ENCODE assay signal across 9 mouse cellular contexts in genomic region chr9:14750901-14751502, GRCm38 (mm10). TPM values are rescaled to one million over a fixed set of nuclear protein-coding genes. Genes with fewer than 3 reads are reported as not detected.
DNase-seq lines count a peak whose midpoint lies in the region; ATAC-seq and TF ChIP-seq lines count a peak whose summit lies in the region.
"Had no signal": no experiment of that assay in that cellular context is flagged by ENCODE, and none has a peak within 500 bp of the region (broad histone marks: within the 10 kb centered on the region; RNA-seq: fewer than 3 reads in every experiment).

No protein-coding gene starts in this region.

- no peak for TF ChIP-seq CTCF in liver, adult 2 months (IDR thresholded peaks at IDR 0.05; ENCODE audit: low read depth, low read length)

- peaks cover 6% of the 10 kb centered on the region for H3K27me3 ChIP-seq in liver, adult 2 months (ENCODE audit: control insufficient read depth, insufficient read depth, low read length)
- H3K27me3 ChIP-seq in embryonic facial prominence, embryonic 14.5 days (replicated peaks; ENCODE audit: control insufficient read depth, insufficient read depth, low read length): peaks cover 6% of the 10 kb centered on the region; the same call in 1 of the 2 replicates
- no peaks in the 10 kb centered on the region for H3K27me3 ChIP-seq in hindbrain, embryonic 16.5 days (replicated peaks; ENCODE audit: control insufficient read depth, insufficient read depth, low read length)

- H3K9ac ChIP-seq in liver, adult 2 months (ENCODE audit: low read depth, low read length): no peak overlapping the region
- H3K9ac ChIP-seq in embryonic facial prominence, embryonic 14.5 days (ENCODE audit: low read depth, low read length): peak overlapping the region; percentile 73
- peak overlapping the region; percentile 70 for H3K9ac ChIP-seq in hindbrain, embryonic 16.5 days (ENCODE audit: low read depth, low read length)

- peak overlapping the region; percentile 63; the same call in 1 of the 2 replicates for H3K4me3 ChIP-seq in liver, adult 2 months (ENCODE audit: insufficient read depth, low read depth, low read length)
- peak overlapping the region; percentile 57 for H3K4me3 ChIP-seq in embryonic facial prominence, embryonic 14.5 days (ENCODE audit: low read depth, low read length)
- peak overlapping the region; percentile 58 for H3K4me3 ChIP-seq in hindbrain, embryonic 16.5 days (ENCODE audit: low read length)

- peak overlapping the region; percentile 91 for H3K4me2 ChIP-seq in embryonic facial prominence, embryonic 14.5 days (ENCODE audit: low read depth, low read length)
- H3K4me2 ChIP-seq in hindbrain, embryonic 16.5 days (ENCODE audit: low read length): peak overlapping the region; percentile 98

- DNase-seq in liver, adult 2 months (ENCODE audit: extremely low read depth, low read depth, low spot score): no peak
- DNase-seq in liver: no peak
- DNase-seq in embryonic facial prominence, embryonic 14.5 days (ENCODE audit: low spot score): no peak
- DNase-seq in yolk sac, embryonic 10.5 days (ENCODE audit: low spot score): no peak
- DNase-seq in left cerebral cortex, postnatal 4 days: no peak
- no peak for DNase-seq in cerebellum, adult 18-20 months

- no peaks in the 10 kb centered on the region for H3K79me2 ChIP-seq in liver, adult 2 months (ENCODE audit: control insufficient read depth, insufficient read depth, low read length)

- ATAC-seq in embryonic facial prominence, embryonic 14.5 days (ENCODE audit: low read depth): no peak
- peak; percentile 31 for ATAC-seq in hindbrain, embryonic 16.5 days
- ATAC-seq in megakaryocyte progenitor cell, adult 5-6 weeks (replicated peaks; ENCODE audit: poor library complexity): 0 out of 2 replicates have a peak, but pooled peaks have one; percentile 2

- no peaks in the 10 kb centered on the region for H3K9me3 ChIP-seq in embryonic facial prominence, embryonic 14.5 days (ENCODE audit: control insufficient read depth, low read length)
- H3K9me3 ChIP-seq in hindbrain, embryonic 16.5 days (ENCODE audit: control insufficient read depth, low read length): no peaks in the 10 kb centered on the region

- intact Hi-C loops in left cerebral cortex, postnatal 4 days (cut with DNase I): no loop called here

- H3K4me1 ChIP-seq in liver, adult 2 months (ENCODE audit: control insufficient read depth, insufficient read depth, low read length): no peaks in the 10 kb centered on the region
- H3K4me1 ChIP-seq in embryonic facial prominence, embryonic 14.5 days (ENCODE audit: control insufficient read depth, insufficient read depth, low read length): peaks cover 3% of the 10 kb centered on the region
- H3K4me1 ChIP-seq in hindbrain, embryonic 16.5 days (ENCODE audit: control insufficient read depth, insufficient read depth, low read depth, low read length): peaks cover 5% of the 10 kb centered on the region; the same call in 1 of the 2 replicates

- TF ChIP-seq POLR2A in liver, adult 2 months (IDR thresholded peaks at IDR 0.05; ENCODE audit: extremely low read depth, insufficient read depth, low read length): no peak

- 67% methylated on average over 42 of the region's 42 CpGs for WGBS in liver, adult 2 months
- WGBS in embryonic facial prominence, embryonic 14.5 days: 58% methylated on average over 42 of the region's 42 CpGs
- 53% methylated on average over 42 of the region's 42 CpGs for WGBS in hindbrain, embryonic 16.5 days

- H3K36me3 ChIP-seq in liver, adult 2 months (ENCODE audit: control insufficient read depth, insufficient read depth, low read length): no peaks in the 10 kb centered on the region
- no peaks in the 10 kb centered on the region for H3K36me3 ChIP-seq in embryonic facial prominence, embryonic 14.5 days (ENCODE audit: control insufficient read depth, insufficient read depth, low read length)
- no peaks in the 10 kb centered on the region for H3K36me3 ChIP-seq in hindbrain, embryonic 16.5 days (ENCODE audit: control insufficient read depth, insufficient read depth, low read length)

- H3K27ac ChIP-seq in liver, adult 2 months (replicated peaks; ENCODE audit: insufficient read depth, low read depth, low read length): no peak overlapping the region
- no peak overlapping the region for H3K27ac ChIP-seq in embryonic facial prominence, embryonic 14.5 days (replicated peaks; ENCODE audit: low read depth, low read length)
- H3K27ac ChIP-seq in hindbrain, embryonic 16.5 days (ENCODE audit: low read depth, low read length): no peak overlapping the region

RNA-seq across cellular contexts. Expression of gene Fut4, which starts 1.2 kb away (rescaled TPM):
- 0.07 and 0.18 TPM in 2 replicates for total RNA-seq in liver, adult 2 months (2014; rRNA removed)
- polyA plus RNA-seq in liver, adult 2 months (2012; rRNA removed): 0.05 and 0.17 TPM in 2 replicates
- 1.9 and 2.1 TPM in 2 replicates for polyA plus RNA-seq in embryonic facial prominence, embryonic 14.5 days (2014; fragmentation: Nextera tagmentation; extraction: Ambion mirVana)
- 1.4 TPM in 2 replicates for polyA plus RNA-seq in hindbrain, embryonic 16.5 days (2015; fragmentation: Nextera tagmentation; extraction: Ambion mirVana)
- 6.3 and 10.0 TPM in 2 replicates for total RNA-seq in megakaryocyte progenitor cell, adult 5-6 weeks (2015)
- 8.6 and 9.3 TPM in 2 replicates for total RNA-seq in megakaryocyte progenitor cell, adult 5-6 weeks (2017)
- 1 to 10 TPM in 1 of 2 experiments, under 1 TPM in 1; 0.70 to 1.1 TPM for total RNA-seq in left cerebral cortex, postnatal 4 days (2021)

RNA-seq across cellular contexts. Expression of gene Piwil4, which starts 10.5 kb away (rescaled TPM):
- total RNA-seq in liver, adult 2 months (2014; rRNA removed): not detected in 2 replicates
- not detected in 2 replicates for polyA plus RNA-seq in liver, adult 2 months (2012; rRNA removed)
- 0.21 and 0.47 TPM in 2 replicates for polyA plus RNA-seq in embryonic facial prominence, embryonic 14.5 days (2014; fragmentation: Nextera tagmentation; extraction: Ambion mirVana)
- 0.40 TPM in 2 replicates for polyA plus RNA-seq in hindbrain, embryonic 16.5 days (2015; fragmentation: Nextera tagmentation; extraction: Ambion mirVana)
- total RNA-seq in megakaryocyte progenitor cell, adult 5-6 weeks (2015): 0.29 TPM in 1 of 2 replicates, not detected in the other
- total RNA-seq in megakaryocyte progenitor cell, adult 5-6 weeks (2017): not detected in 2 replicates
- under 1 TPM in 1 of 2 experiments, not detected in 1; 0.18 TPM for total RNA-seq in left cerebral cortex, postnatal 4 days (2021)

RNA-seq across cellular contexts. Expression of gene 1700012B09Rik, which starts 19.8 kb away (rescaled TPM):
- not detected in 2 replicates for total RNA-seq in liver, adult 2 months (2014; rRNA removed)
- polyA plus RNA-seq in liver, adult 2 months (2012; rRNA removed): not detected in 2 replicates
- polyA plus RNA-seq in embryonic facial prominence, embryonic 14.5 days (2014; fragmentation: Nextera tagmentation; extraction: Ambion mirVana): 0.64 and 5.8 TPM in 2 replicates
- polyA plus RNA-seq in hindbrain, embryonic 16.5 days (2015; fragmentation: Nextera tagmentation; extraction: Ambion mirVana): 4.5 and 4.8 TPM in 2 replicates
- total RNA-seq in megakaryocyte progenitor cell, adult 5-6 weeks (2015): 7.4 and 9.9 TPM in 2 replicates
- 7.1 and 10.8 TPM in 2 replicates for total RNA-seq in megakaryocyte progenitor cell, adult 5-6 weeks (2017)
- under 1 TPM in 1 of 2 experiments, not detected in 1; 0.66 TPM for total RNA-seq in left cerebral cortex, postnatal 4 days (2021)
- total RNA-seq: adrenal gland, postnatal 36 days had no signal

RNA-seq across cellular contexts. Expression of gene Mre11a, which starts 33.5 kb away (rescaled TPM):
- 4.0 and 5.7 TPM in 2 replicates for total RNA-seq in liver, adult 2 months (2014; rRNA removed)
- polyA plus RNA-seq in liver, adult 2 months (2012; rRNA removed): 1.6 TPM in 2 replicates
- polyA plus RNA-seq in embryonic facial prominence, embryonic 14.5 days (2014; fragmentation: Nextera tagmentation; extraction: Ambion mirVana): 19.9 and 20.8 TPM in 2 replicates
- 10.3 and 10.8 TPM in 2 replicates for polyA plus RNA-seq in hindbrain, embryonic 16.5 days (2015; fragmentation: Nextera tagmentation; extraction: Ambion mirVana)
- 21.6 and 27.4 TPM in 2 replicates for total RNA-seq in megakaryocyte progenitor cell, adult 5-6 weeks (2015)
- total RNA-seq in megakaryocyte progenitor cell, adult 5-6 weeks (2017): 68.7 and 95.2 TPM in 2 replicates
- total RNA-seq in left cerebral cortex, postnatal 4 days (2021): 10 to 100 TPM; 13.7 to 16.2 TPM

RNA-seq across cellular contexts. Expression of gene Ankrd49, which starts 33.7 kb away (rescaled TPM):
- total RNA-seq in liver, adult 2 months (2014; rRNA removed): 9.0 and 9.4 TPM in 2 replicates
- 3.6 and 3.7 TPM in 2 replicates for polyA plus RNA-seq in liver, adult 2 months (2012; rRNA removed)
- polyA plus RNA-seq in embryonic facial prominence, embryonic 14.5 days (2014; fragmentation: Nextera tagmentation; extraction: Ambion mirVana): 42.3 and 45.9 TPM in 2 replicates
- polyA plus RNA-seq in hindbrain, embryonic 16.5 days (2015; fragmentation: Nextera tagmentation; extraction: Ambion mirVana): 21.1 and 26.4 TPM in 2 replicates
- 71.1 and 80.4 TPM in 2 replicates for total RNA-seq in megakaryocyte progenitor cell, adult 5-6 weeks (2015)
- 66.5 and 80.6 TPM in 2 replicates for total RNA-seq in megakaryocyte progenitor cell, adult 5-6 weeks (2017)
- 10 to 100 TPM; 17.8 to 22.3 TPM for total RNA-seq in left cerebral cortex, postnatal 4 days (2021)
